Mouse (Mus musculus) forebrain, embryonic 12.5 days (tissue): ENCODE data around the gene Ryr1. TPM values are rescaled to one million over a fixed set of nuclear protein-coding genes. Genes with fewer than 3 reads are reported as not detected.
"Not testable (repeated sequence)": the region's sequence is repeated elsewhere in the genome, so short reads cannot be mapped to it uniquely, and the experiment has no call there.

Experiments used
- ATAC-seq: fragments of 200-750 bp; cut with Nextera tagmentation; 2 replicates; pipeline ENCODE4 v1.8.0; 2017; ENCODE audit warnings: moderate TSS enrichment; ENCODE audit not compliant: low FRiP score
- H3K27ac ChIP-seq: fragments of 300-500 bp; sonication (generic); 2 replicates; pipeline ENCODE4 v1.5.1; 2016; ENCODE audit warnings: mild to moderate bottlenecking
- H3K27me3 ChIP-seq: fragments of 300-500 bp; sonication (generic); 2 replicates; pipeline ENCODE4 v1.6.1; 2016; ENCODE audit warnings: mild to moderate bottlenecking
- H3K36me3 ChIP-seq: fragments of 300-500 bp; sonication (generic); replicated peaks from 2 replicates; pipeline ENCODE4 v1.6.1; 2016; ENCODE audit warnings: mild to moderate bottlenecking
- H3K4me1 ChIP-seq: fragments of 300-500 bp; sonication (generic); 2 replicates; pipeline ENCODE4 v1.6.1; 2016
- H3K4me2 ChIP-seq: fragments of 300-500 bp; sonication (generic); 2 replicates; pipeline ENCODE4 v1.6.1; 2016; ENCODE audit warnings: mild to moderate bottlenecking, moderate library complexity
- H3K4me3 ChIP-seq: fragments of 300-500 bp; sonication (generic); replicated peaks from 2 replicates; pipeline ENCODE4 v1.5.1; 2016; ENCODE audit warnings: mild to moderate bottlenecking
- H3K9ac ChIP-seq: fragments of 300-500 bp; sonication (generic); 2 replicates; pipeline ENCODE4 v1.6.1; 2016; ENCODE audit warnings: mild to moderate bottlenecking
- H3K9me3 ChIP-seq: fragments of 300-500 bp; sonication (generic); 2 replicates; pipeline ENCODE4 v1.6.1; 2016
- WGBS: fragments of 180-500 bp; shearing (Covaris S2); methylation state at CpG from one replicate; pipeline ENCODE4 v1.1.7; 2016; 5-methylcytosine and 5-hydroxymethylcytosine counted together
- polyA plus RNA-seq: library from polyadenylated mRNA; unstranded; fragments of >200 nt; fragmentation: Nextera tagmentation; extraction: Ambion mirVana; gene quantifications from 2 replicates; pipeline ENCODE4 v1.2.1, GENCODE M21; 2016

Ryr1 gene
- polyA plus RNA-seq, 1 experiment from 2014 or later = 4.8 TPM

GRCm38 (mm10) chr7:28969672-28970394 lies 155.1 kb downstream of the Ryr1 start:
- H3K4me2 ChIP-seq = no peak overlapping the region
- H3K36me3 ChIP-seq = peaks cover 52% of the 10 kb centered on the region
- H3K4me1 ChIP-seq = no peaks in the 10 kb centered on the region
- no peak overlapping the region for H3K9ac ChIP-seq
- H3K9me3 ChIP-seq = no peaks in the 10 kb centered on the region
- H3K27me3 ChIP-seq = no peaks in the 10 kb centered on the region
- H3K4me3 ChIP-seq = no peak overlapping the region
- WGBS = 87% methylated on average over 12 of the region's 12 CpGs
- no peak overlapping the region for H3K27ac ChIP-seq
- no peak for ATAC-seq

DNA sequence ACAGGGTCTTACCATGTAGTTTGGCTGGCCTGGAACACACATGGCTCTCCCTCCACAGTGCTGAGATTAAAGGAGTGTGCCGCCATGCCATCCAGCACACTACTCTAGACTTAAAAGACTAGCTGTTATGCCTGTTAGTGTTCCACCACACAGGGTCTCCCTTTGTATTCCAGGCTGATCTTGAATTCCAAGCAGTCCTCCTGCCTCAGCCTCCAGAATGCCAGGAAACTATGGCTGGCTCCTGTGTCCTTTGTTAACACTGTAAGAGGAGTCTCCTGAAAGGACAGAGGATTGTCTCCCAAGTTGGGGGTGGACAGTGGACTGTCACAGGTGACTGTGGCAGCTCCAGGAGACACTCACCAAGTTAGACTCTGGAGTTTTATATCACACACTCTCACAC lies 155.7 kb downstream of the Ryr1 start:
- H3K27me3 ChIP-seq = no peaks in the 10 kb centered on the region
- H3K4me1 ChIP-seq = no peaks in the 10 kb centered on the region
- no peak overlapping the region for H3K4me3 ChIP-seq
- no peak overlapping the region for H3K9ac ChIP-seq
- no peak overlapping the region for H3K27ac ChIP-seq
- no peaks in the 10 kb centered on the region for H3K9me3 ChIP-seq
- WGBS = 96% methylated on average over 1 of the region's 1 CpGs
- peaks cover 49% of the 10 kb centered on the region for H3K36me3 ChIP-seq
- no peak for ATAC-seq
- no peak overlapping the region for H3K4me2 ChIP-seq

GRCm38 (mm10) chr7:28968120-28968519 lies 156.9 kb downstream of the Ryr1 start:
- 96% methylated on average over 8 of the region's 8 CpGs for WGBS
- not testable (repeated sequence) for H3K4me3 ChIP-seq, H3K27ac ChIP-seq, ATAC-seq, H3K4me2 ChIP-seq, H3K27me3 ChIP-seq, H3K9ac ChIP-seq, H3K9me3 ChIP-seq, H3K4me1 ChIP-seq
- H3K36me3 ChIP-seq = peaks cover 37% of the 10 kb centered on the region

- no peaks in the 10 kb centered on the region for H3K27me3 ChIP-seq
- H3K9me3 ChIP-seq = no peaks in the 10 kb centered on the region
- H3K4me1 ChIP-seq = peaks cover 4% of the 10 kb centered on the region; the same call in 1 of the 2 replicates
- H3K27ac ChIP-seq = no peak overlapping the region
- ATAC-seq = no peak
- 69% methylated on average over 4 of the region's 4 CpGs for WGBS
- H3K9ac ChIP-seq = no peak overlapping the region
- H3K36me3 ChIP-seq = peaks cover 30% of the 10 kb centered on the region
- no peak overlapping the region for H3K4me2 ChIP-seq
- no peak overlapping the region for H3K4me3 ChIP-seq
These were observed 158.1 kb downstream of the Ryr1 start for GRCm38 (mm10) chr7:28966751-28967505.

- no peak overlapping the region for H3K4me3 ChIP-seq
- no peak overlapping the region for H3K9ac ChIP-seq
- no peak for ATAC-seq
- peaks cover 7% of the 10 kb centered on the region for H3K4me1 ChIP-seq
- no peaks in the 10 kb centered on the region for H3K27me3 ChIP-seq
- H3K27ac ChIP-seq = no peak overlapping the region
- peaks cover 23% of the 10 kb centered on the region for H3K36me3 ChIP-seq
- H3K4me2 ChIP-seq = no peak overlapping the region
- WGBS = 83% methylated on average over 4 of the region's 5 CpGs
- no peaks in the 10 kb centered on the region for H3K9me3 ChIP-seq
These were observed 158.8 kb downstream of the Ryr1 start for GRCm38 (mm10) chr7:28966181-28966580.

DNA sequence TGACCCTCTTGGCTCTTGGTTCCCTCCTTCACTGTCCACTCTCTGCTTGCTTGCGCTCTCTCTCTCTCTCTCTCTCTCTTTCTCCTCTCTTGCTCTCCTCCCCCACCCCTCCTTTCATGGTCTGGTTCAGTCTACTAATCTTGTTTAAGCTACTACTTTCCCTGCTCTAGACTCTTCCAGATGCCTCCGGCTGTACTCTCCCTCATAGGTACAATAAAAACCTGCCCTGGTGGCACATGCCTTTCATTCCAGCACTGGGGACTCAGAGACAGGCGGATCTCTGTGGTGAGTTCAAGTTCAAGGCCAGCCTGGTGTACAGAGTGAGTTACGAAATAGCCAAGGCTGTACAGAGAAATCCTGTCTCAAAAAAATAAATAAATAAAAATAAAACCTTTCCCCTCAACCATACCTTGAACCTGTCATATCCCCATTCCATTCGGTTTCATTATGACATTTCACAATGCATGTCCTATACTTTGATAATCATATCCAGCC lies 159.6 kb downstream of the Ryr1 start:
- no peak overlapping the region for H3K4me3 ChIP-seq
- H3K9ac ChIP-seq = no peak overlapping the region
- H3K27me3 ChIP-seq = no peaks in the 10 kb centered on the region
- peaks cover 15% of the 10 kb centered on the region for H3K36me3 ChIP-seq
- H3K4me1 ChIP-seq = peaks cover 15% of the 10 kb centered on the region
- no peak overlapping the region for H3K27ac ChIP-seq
- no peaks in the 10 kb centered on the region for H3K9me3 ChIP-seq
- 82% methylated on average over 5 of the region's 5 CpGs for WGBS
- no peak overlapping the region for H3K4me2 ChIP-seq
- no peak for ATAC-seq

GRCm38 (mm10) chr7:28963399-28963923 lies 161.5 kb downstream of the Ryr1 start:
- no peaks in the 10 kb centered on the region for H3K36me3 ChIP-seq
- ATAC-seq = no peak
- H3K27me3 ChIP-seq = no peaks in the 10 kb centered on the region
- no peak overlapping the region for H3K4me3 ChIP-seq
- H3K27ac ChIP-seq = no peak overlapping the region
- peaks cover 34% of the 10 kb centered on the region for H3K4me1 ChIP-seq
- 77% methylated on average over 3 of the region's 3 CpGs for WGBS
- no peaks in the 10 kb centered on the region for H3K9me3 ChIP-seq
- H3K9ac ChIP-seq = no peak overlapping the region
- no peak overlapping the region for H3K4me2 ChIP-seq

DNA sequence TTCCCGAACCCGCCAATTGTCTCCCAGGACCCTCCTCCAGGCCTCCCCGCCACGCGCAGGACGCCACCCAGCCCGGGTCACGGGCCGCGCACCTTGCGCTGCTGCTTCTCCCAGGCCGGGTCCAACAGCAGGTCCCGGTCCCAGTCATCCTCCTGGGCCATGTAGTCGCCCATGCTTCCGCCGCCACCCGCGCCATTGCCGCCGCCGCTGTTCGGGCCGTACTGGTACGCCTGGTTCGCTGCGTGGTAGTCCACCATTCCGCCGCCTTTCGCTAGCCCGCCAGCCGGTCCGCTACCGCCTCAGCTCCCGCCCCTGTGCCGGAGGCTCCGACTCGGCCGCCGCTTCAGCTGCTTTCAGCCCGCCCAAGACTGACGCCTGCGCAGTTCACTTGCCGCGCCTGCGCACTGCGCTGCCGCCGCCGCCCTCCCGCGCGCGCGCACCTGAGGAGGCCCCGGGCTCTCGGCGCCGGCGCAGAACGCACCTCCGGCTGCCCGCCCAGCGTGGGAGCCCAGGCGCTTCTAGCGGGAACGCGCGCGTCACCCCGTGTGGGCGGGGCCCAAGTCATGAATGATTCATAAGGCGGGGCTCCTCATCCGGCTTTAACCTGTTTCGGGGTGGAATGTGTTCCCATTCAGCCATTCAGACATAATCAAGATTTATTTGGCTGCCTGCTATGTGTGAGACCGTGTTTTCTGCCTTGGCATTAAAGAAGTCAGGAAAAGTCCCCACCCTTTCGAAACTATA lies 162.9 kb downstream of the Ryr1 start, which contains the start of gene Actn4:
Gene Actn4 (minus strand): TSS at position 414 of the 744 bp plus-strand sequence.
- ATAC-seq = peak; percentile 93

GRCm38 (mm10) chr7:28961584-28961926 lies 163.4 kb downstream of the Ryr1 start:
- peak overlapping the region; percentile 86 for H3K27ac ChIP-seq
- peak; percentile 1; the same call in 1 of the 2 replicates for ATAC-seq
- H3K27me3 ChIP-seq = no peaks in the 10 kb centered on the region
- H3K4me2 ChIP-seq = peak overlapping the region; percentile 83
- H3K9ac ChIP-seq = peak overlapping the region; percentile 98
- peaks cover 40% of the 10 kb centered on the region for H3K4me1 ChIP-seq
- H3K36me3 ChIP-seq = no peaks in the 10 kb centered on the region
- no peaks in the 10 kb centered on the region for H3K9me3 ChIP-seq
- under 1% methylated on average over 7 of the region's 7 CpGs for WGBS
- peak overlapping the region; percentile 78 for H3K4me3 ChIP-seq

More for the DNA sequence above, 162.9 kb downstream of the Ryr1 start, which contains the start of gene Actn4:
- under 1% methylated on average over 71 of the region's 76 CpGs for WGBS
- Histone ChIP-seq H3K4me1 (peaks cover 38% of the 10 kb centered on the region), H3K4me3 (peak within 1 kb of the TSS; percentile 78), H3K27ac (peak within 1 kb of the TSS; percentile 86), H3K36me3 (no peaks in the 10 kb centered on the region), H3K27me3 (no peaks in the 10 kb centered on the region), H3K9me3 (no peaks in the 10 kb centered on the region), H3K9ac (peak within 1 kb of the TSS; percentile 98), H3K4me2 (peak within 1 kb of the TSS; percentile 83)

- Histone ChIP-seq H3K4me3 (peak overlapping the region; percentile 78), H3K4me1 (peaks cover 41% of the 10 kb centered on the region), H3K36me3 (peaks cover 3% of the 10 kb centered on the region; the same call in 1 of the 2 replicates), H3K27me3 (no peaks in the 10 kb centered on the region), H3K4me2 (peak overlapping the region; percentile 83), H3K27ac (no peak overlapping the region), H3K9ac (peak overlapping the region; percentile 98), H3K9me3 (no peaks in the 10 kb centered on the region)
- no peak for ATAC-seq
- 31% methylated on average over 9 of the region's 9 CpGs for WGBS
These were observed 164.5 kb downstream of the Ryr1 start for GRCm38 (mm10) chr7:28960354-28961046.

DNA sequence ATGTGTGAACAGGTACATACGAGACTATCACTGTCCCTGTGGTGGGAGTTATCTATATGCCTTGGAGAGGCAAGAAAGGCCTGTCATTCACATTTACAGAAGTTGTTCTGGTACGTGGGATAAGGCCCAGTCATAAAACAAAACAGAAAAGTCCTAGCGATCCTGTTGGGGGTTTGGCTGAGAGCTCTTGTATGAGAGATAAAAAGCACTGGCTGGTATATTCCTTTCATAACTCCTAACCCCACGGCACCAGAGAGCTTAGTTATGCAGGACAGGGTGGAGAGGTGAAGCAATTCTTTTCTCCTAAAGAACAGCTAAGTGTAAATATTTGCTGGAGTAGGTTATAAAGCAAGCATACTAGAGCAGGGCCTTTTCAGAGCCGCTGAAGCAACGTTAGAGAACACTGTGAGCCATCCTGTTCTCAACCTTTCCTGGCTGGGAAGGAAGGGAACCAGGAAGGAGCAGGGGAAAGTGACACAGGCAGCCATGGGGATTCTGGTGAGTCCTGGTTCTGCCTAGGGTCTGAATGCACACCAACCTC lies 165.4 kb downstream of the Ryr1 start:
- Histone ChIP-seq H3K4me1 (peaks cover 50% of the 10 kb centered on the region), H3K9ac (peak overlapping the region; percentile 98; the same call in 1 of the 2 replicates), H3K9me3 (no peaks in the 10 kb centered on the region)

More for the DNA sequence above, 165.4 kb downstream of the Ryr1 start:
- peak overlapping the region; percentile 83 for H3K4me2 ChIP-seq
- H3K36me3 ChIP-seq = peaks cover 3% of the 10 kb centered on the region
- 0 out of 2 replicates have a peak overlapping the region, but pooled peaks have one; percentile 14 for H3K4me3 ChIP-seq
- 45% methylated on average over 6 of the region's 6 CpGs for WGBS
- no peak for ATAC-seq
- H3K27ac ChIP-seq = no peak overlapping the region
- H3K27me3 ChIP-seq = no peaks in the 10 kb centered on the region
